Mouse (Mus musculus): ENCODE measurements around the gene Ces2b. TPM values are rescaled to one million over a fixed set of nuclear protein-coding genes. Genes with fewer than 3 reads are reported as not detected.
"Not testable (repeated sequence)": the region's sequence is repeated elsewhere in the genome, so short reads cannot be mapped to it uniquely, and the experiment has no call there.

Gene Ces2b
- polyA plus RNA-seq, 1 experiment from 2014 or later = 0.32 TPM

DNA sequence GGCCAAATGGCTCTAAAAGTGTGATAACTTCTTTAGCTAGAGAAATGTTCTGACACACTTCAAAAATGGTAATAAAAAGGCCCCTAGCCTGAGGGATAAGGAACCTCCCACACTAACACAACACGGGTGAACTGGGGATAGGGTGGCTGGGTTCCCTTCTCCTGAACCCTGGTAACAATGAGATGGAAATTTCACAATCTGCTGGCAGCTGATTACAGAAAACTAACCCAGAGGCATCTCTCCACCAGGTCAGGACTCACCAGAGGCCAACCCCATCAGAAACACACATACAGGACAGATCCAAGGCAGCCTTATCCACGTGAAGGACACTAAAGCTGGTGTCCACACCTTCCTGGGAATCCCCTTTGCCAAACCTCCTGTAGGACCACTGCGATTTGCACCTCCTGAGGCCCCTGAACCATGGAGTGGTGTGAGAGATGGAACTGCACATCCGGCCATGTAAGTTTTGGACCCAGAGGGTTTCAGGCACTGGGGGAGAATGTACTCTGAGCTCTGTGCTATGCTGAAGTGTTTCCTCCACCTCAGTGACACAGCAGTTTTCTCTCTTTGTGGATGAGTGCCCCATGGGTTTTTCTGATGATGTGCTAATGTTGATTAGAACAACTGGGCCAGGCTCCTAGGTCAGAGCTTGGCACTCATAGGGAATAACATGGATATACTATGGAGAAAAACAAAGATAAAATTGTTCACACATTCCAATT is 16.5 kb downstream of the Ces2b start:
- 76% methylated on average over 4 of the region's 4 CpGs for WGBS
- no peak overlapping the region for H3K4me2 ChIP-seq
- no peaks in the 10 kb centered on the region for H3K9me3 ChIP-seq (replicated peaks)
- no peak overlapping the region for H3K27ac ChIP-seq
- no peaks in the 10 kb centered on the region for H3K36me3 ChIP-seq (ENCODE audit: poor library complexity, severe bottlenecking)
- no peaks in the 10 kb centered on the region for H3K27me3 ChIP-seq
- ATAC-seq = no peak
- no peaks in the 10 kb centered on the region for H3K4me1 ChIP-seq
- no peak overlapping the region for H3K4me3 ChIP-seq
- H3K9ac ChIP-seq = no peak overlapping the region

GRCm38 (mm10) chr8:104866844-104867531 is 35.6 kb downstream of the Ces2b start:
- H3K4me3 ChIP-seq; H3K4me2 ChIP-seq; H3K27me3 ChIP-seq; H3K4me1 ChIP-seq; H3K9me3 ChIP-seq (replicated peaks); H3K36me3 ChIP-seq (ENCODE audit: poor library complexity, severe bottlenecking); H3K27ac ChIP-seq; H3K9ac ChIP-seq; ATAC-seq: not testable (repeated sequence)
- WGBS = no CpG with 5 or more reads among the region's 4 CpGs

DNA sequence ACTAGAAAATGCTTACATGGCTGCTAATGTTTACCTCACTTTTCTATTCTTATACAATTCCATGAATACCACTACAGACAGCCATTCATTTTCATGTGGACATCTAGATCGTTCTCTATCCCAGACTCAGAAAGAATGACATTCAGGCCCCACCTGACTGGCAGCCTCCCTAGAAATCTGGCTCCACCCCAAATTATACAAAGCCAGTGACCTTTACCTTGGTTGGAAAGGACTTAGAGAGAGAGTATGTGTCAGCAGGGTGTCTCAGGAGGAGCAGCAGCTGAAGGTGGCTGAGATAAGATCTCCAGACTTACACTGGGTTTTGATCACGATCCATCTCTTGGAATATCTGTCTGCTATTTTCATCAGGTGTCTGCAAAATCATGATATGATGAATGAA is 37.5 kb downstream of the Ces2b start:
- not testable (repeated sequence) for H3K9me3 ChIP-seq (replicated peaks); ATAC-seq; H3K27me3 ChIP-seq; H3K27ac ChIP-seq; H3K9ac ChIP-seq; H3K4me3 ChIP-seq; H3K4me1 ChIP-seq; H3K4me2 ChIP-seq; H3K36me3 ChIP-seq (ENCODE audit: poor library complexity, severe bottlenecking)
- WGBS = no CpG with 5 or more reads among the region's 2 CpGs

DNA sequence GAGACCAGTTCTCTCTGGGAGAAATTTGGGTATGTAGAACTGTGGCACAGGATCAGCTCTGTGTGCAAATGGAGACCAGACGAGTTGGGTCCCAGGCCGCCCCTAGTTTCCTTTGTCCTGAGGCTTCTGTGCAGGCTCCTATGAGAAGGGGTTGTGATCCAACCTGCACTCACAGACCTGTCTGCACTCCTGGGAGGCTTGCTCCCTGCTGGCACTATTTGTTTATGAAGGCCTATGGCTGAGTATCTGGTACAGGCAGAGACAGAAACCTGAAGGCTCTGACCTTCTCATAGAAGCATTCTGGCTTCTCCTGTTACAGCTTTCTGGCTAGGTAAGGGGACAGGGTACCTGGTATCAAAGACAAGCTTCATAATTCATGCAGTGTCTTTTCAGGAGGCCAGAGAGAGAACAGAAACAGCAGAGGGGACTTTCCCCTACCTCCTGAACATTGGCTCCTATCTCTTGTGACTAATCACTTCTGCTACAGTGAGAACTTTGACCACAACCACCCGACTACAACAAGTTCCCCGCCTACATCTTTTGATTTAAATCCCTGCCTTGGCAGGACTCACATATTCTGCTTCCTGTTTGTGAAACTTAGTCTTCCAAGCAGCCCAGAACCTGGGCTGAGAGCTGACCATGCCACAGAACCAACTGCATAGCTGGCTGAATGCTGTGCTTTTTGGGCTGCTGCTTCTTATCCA is 55.0 kb downstream of the Ces2b start:
- not testable (repeated sequence) for H3K4me1 ChIP-seq; H3K4me3 ChIP-seq; H3K9ac ChIP-seq; H3K27me3 ChIP-seq; H3K36me3 ChIP-seq (ENCODE audit: poor library complexity, severe bottlenecking); H3K9me3 ChIP-seq (replicated peaks); ATAC-seq; H3K4me2 ChIP-seq; H3K27ac ChIP-seq
- WGBS = no CpG with 5 or more reads among the region's 4 CpGs

Other genes with a start within 250 kb of the Ces2b start
- 15.2 and 17.2 TPM in 2 replicates for gene Pdp2, start 240.1 kb upstream of the Ces2b start, polyA plus RNA-seq (2015; fragmentation: Nextera tagmentation; extraction: Ambion mirVana)
- gene Cdh16, start 207.2 kb upstream of the Ces2b start, polyA plus RNA-seq (2015; fragmentation: Nextera tagmentation; extraction: Ambion mirVana) = not detected in 2 replicates
- gene Rrad, start 200.2 kb upstream of the Ces2b start, polyA plus RNA-seq (2015; fragmentation: Nextera tagmentation; extraction: Ambion mirVana) = 1.3 and 2.4 TPM in 2 replicates
- gene Ciao2b, start 189.6 kb upstream of the Ces2b start, polyA plus RNA-seq (2015; fragmentation: Nextera tagmentation; extraction: Ambion mirVana) = 140 and 149 TPM in 2 replicates
- gene Ces2a, start 97.6 kb upstream of the Ces2b start, polyA plus RNA-seq (2015; fragmentation: Nextera tagmentation; extraction: Ambion mirVana) = not detected in 2 replicates
- not detected in 2 replicates for gene Ces2c, start 15.5 kb downstream of the Ces2b start, polyA plus RNA-seq (2015; fragmentation: Nextera tagmentation; extraction: Ambion mirVana)
- not detected in 2 replicates for gene Ces2e, start 94.7 kb downstream of the Ces2b start, polyA plus RNA-seq (2015; fragmentation: Nextera tagmentation; extraction: Ambion mirVana)
- not detected in 2 replicates for gene Ces2f, start 115.8 kb downstream of the Ces2b start, polyA plus RNA-seq (2015; fragmentation: Nextera tagmentation; extraction: Ambion mirVana)
- not detected in 2 replicates for gene Ces2g, start 130.1 kb downstream of the Ces2b start, polyA plus RNA-seq (2015; fragmentation: Nextera tagmentation; extraction: Ambion mirVana)
- not detected in 2 replicates for gene Ces2h, start 169.3 kb downstream of the Ces2b start, polyA plus RNA-seq (2015; fragmentation: Nextera tagmentation; extraction: Ambion mirVana)
- gene Ces3a, start 217.0 kb downstream of the Ces2b start, polyA plus RNA-seq (2015; fragmentation: Nextera tagmentation; extraction: Ambion mirVana) = not detected in 2 replicates